Mouse (Mus musculus) testis, adult 10 weeks (tissue): ENCODE data around the gene Map4k3. TPM values are rescaled to one million over a fixed set of nuclear protein-coding genes. Genes with fewer than 3 reads are reported as not detected.

ENCODE experiments used
- polyA plus RNA-seq: library from polyadenylated mRNA; stranded (reverse); fragments of 350-450 nt; fragmentation: Illumina TruSeq; extraction: RNeasy Lipid Tissue Mini Kit (QIAGEN cat#74804); gene quantifications from one replicate; pipeline ENCODE4 v1.2.3, GENCODE M21; 2014; ENCODE audit warnings: low read depth, low replicate concordance

Map4k3 gene
- polyA plus RNA-seq, result 48.1 TPM

GRCm38 (mm10) chr17:80728062-80728858, at the start of gene Map4k3:
Gene Map4k3 (minus strand): TSS chr17:80728485.

GRCm38 (mm10) chr17:80577639-80578038, 150.6 kb downstream of the Map4k3 start, which contains the start of gene Cdkl4:
Gene Cdkl4 (minus strand): TSS chr17:80577813.

Other genes with a start within 250 kb of the Map4k3 start
- 21.0 TPM for gene Sos1, start 248.0 kb downstream of the Map4k3 start, polyA plus RNA-seq
- 42.5 TPM for gene Cdkl4, start 150.7 kb downstream of the Map4k3 start, polyA plus RNA-seq
- gene Tmem178, start 216.1 kb upstream of the Map4k3 start, polyA plus RNA-seq, result 0.67 TPM